10 mouse cellular contexts compared by ENCODE assay signal in the genomic region with DNA sequence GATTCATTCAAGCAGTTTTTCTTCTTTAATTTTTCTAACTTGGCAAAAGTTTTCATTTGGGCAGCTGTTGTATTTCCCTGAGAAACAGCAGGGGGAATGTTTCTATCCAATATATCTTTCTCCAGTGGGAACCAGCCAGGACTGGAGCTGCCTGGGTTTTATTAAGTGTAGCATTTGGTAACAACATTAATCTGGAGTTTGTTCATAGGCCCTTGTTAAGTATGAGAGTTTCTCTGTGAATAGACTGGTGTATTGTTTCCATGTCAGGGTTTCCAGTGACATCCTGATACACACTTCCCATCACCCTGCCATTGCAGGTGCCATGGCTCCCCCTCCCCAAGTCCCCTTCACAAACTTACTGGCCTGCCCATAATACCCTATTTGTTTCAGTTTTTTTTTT.
A peak's percentile ranks its signal among the peaks of the same experiment; 100 is the strongest.
DNase-seq lines count a peak whose midpoint lies in the region; ATAC-seq and TF ChIP-seq lines count a peak whose summit lies in the region.
"Had no signal": no experiment of that assay in that cellular context is flagged by ENCODE, and none has a peak within 500 bp of the region (broad histone marks: within the 10 kb centered on the region; RNA-seq: fewer than 3 reads in every experiment).

No protein-coding gene starts in this region.

- H3K9me3 ChIP-seq in heart, embryonic 11.5 days (replicated peaks; ENCODE audit: control insufficient read depth, low read length): no peaks in the 10 kb centered on the region
- H3K9me3 ChIP-seq in forebrain, embryonic 10.5 days: no peaks in the 10 kb centered on the region
- no peaks in the 10 kb centered on the region for H3K9me3 ChIP-seq in midbrain, embryonic 14.5 days (ENCODE audit: control insufficient read depth, low read length)

- H3K4me2 ChIP-seq in heart, embryonic 11.5 days: no peak overlapping the region
- H3K4me2 ChIP-seq in midbrain, embryonic 14.5 days (ENCODE audit: low read length): peak overlapping the region; percentile 18; the same call in 1 of the 2 replicates

- no peak for DNase-seq in heart, postnatal 36 days
- DNase-seq in forebrain, embryonic 10.5 days (ENCODE audit: extremely low spot score, low spot score): no peak
- DNase-seq in kidney, adult 2 months: peak; percentile 69
- DNase-seq in midbrain, embryonic 14.5 days: no peak
- no peak for DNase-seq in natural killer cell, adult 2 months (ENCODE audit: low spot score in 2 of 2)
- DNase-seq in thymus, postnatal 25 days: no peak
- no peak for DNase-seq in ovary, postnatal 14 days (ENCODE audit: low spot score)
- DNase-seq: gastrocnemius, postnatal 14 days; thymus, postnatal 36 days had no signal

- H3K9ac ChIP-seq in heart, embryonic 11.5 days (ENCODE audit: low read depth, low read length): peak overlapping the region; percentile 30; the same call in 1 of the 2 replicates
- H3K9ac ChIP-seq in midbrain, embryonic 14.5 days (replicated peaks; ENCODE audit: low read length): no peak overlapping the region

- peak overlapping the region; percentile 72 for H3K27ac ChIP-seq in heart, embryonic 11.5 days (ENCODE audit: low read depth, low read length)
- peak overlapping the region; percentile 77; the same call in 1 of the 2 replicates for H3K27ac ChIP-seq in forebrain, embryonic 10.5 days
- H3K27ac ChIP-seq in kidney, adult 2 months (ENCODE audit: insufficient read depth, low read depth, low read length): peak overlapping the region; percentile 74
- peak overlapping the region; percentile 80 for H3K27ac ChIP-seq in midbrain, embryonic 14.5 days (replicated peaks; ENCODE audit: low read depth, low read length)

- no peak for TF ChIP-seq POLR2A in kidney, adult 2 months (IDR thresholded peaks at IDR 0.05; ENCODE audit: low read depth, low read length)

- intact Hi-C loops in heart, postnatal 36 days (cut with DNase I): loop anchor here (2.0 kb wide), 1 partner anchor 16 kb away; no protein-coding TSS in a partner anchor

- no peaks in the 10 kb centered on the region for H3K36me3 ChIP-seq in heart, embryonic 11.5 days (ENCODE audit: control insufficient read depth, insufficient read depth, low read length)
- H3K36me3 ChIP-seq in forebrain, embryonic 10.5 days (replicated peaks): no peaks in the 10 kb centered on the region
- no peaks in the 10 kb centered on the region for H3K36me3 ChIP-seq in kidney, adult 2 months (ENCODE audit: control insufficient read depth, insufficient read depth, low read length)
- H3K36me3 ChIP-seq in midbrain, embryonic 14.5 days (ENCODE audit: control insufficient read depth, insufficient read depth, low read length): no peaks in the 10 kb centered on the region

- no peak for TF ChIP-seq CTCF in kidney, adult 2 months (conservative IDR thresholded peaks at IDR 0.05; ENCODE audit: insufficient read depth, insufficient read length, low read depth, low read length)

- no peak overlapping the region for H3K4me3 ChIP-seq in heart, embryonic 11.5 days (ENCODE audit: low read depth, low read length)
- no peak overlapping the region for H3K4me3 ChIP-seq in forebrain, embryonic 10.5 days
- no peak overlapping the region for H3K4me3 ChIP-seq in kidney, adult 2 months (ENCODE audit: insufficient read depth, low read depth, low read length)
- H3K4me3 ChIP-seq in midbrain, embryonic 14.5 days (replicated peaks; ENCODE audit: low read depth, low read length): no peak overlapping the region

- peaks cover 74% of the 10 kb centered on the region for H3K4me1 ChIP-seq in heart, embryonic 11.5 days (ENCODE audit: control insufficient read depth, insufficient read depth, low read length)
- H3K4me1 ChIP-seq in forebrain, embryonic 10.5 days: peaks cover 84% of the 10 kb centered on the region
- H3K4me1 ChIP-seq in kidney, adult 2 months (ENCODE audit: control insufficient read depth, insufficient read depth, low read length): peaks cover 56% of the 10 kb centered on the region
- H3K4me1 ChIP-seq in midbrain, embryonic 14.5 days (ENCODE audit: control insufficient read depth, insufficient read depth, low read length): peaks cover 68% of the 10 kb centered on the region

- no peak for ATAC-seq in heart, embryonic 11.5 days (replicated peaks; ENCODE audit: insufficient number of reproducible peaks, low FRiP score, low TSS enrichment)
- no peak for ATAC-seq in midbrain, embryonic 14.5 days (ENCODE audit: low FRiP score, low TSS enrichment)

- no peaks in the 10 kb centered on the region for H3K27me3 ChIP-seq in heart, embryonic 11.5 days (ENCODE audit: control insufficient read depth, insufficient read depth, low read length)
- H3K27me3 ChIP-seq in forebrain, embryonic 10.5 days (ENCODE audit: poor library complexity, severe bottlenecking): no peaks in the 10 kb centered on the region
- no peaks in the 10 kb centered on the region for H3K27me3 ChIP-seq in kidney, adult 2 months (replicated peaks; ENCODE audit: control insufficient read depth, insufficient read depth, low read length)
- H3K27me3 ChIP-seq in midbrain, embryonic 14.5 days (ENCODE audit: control insufficient read depth, insufficient read depth, low read length): no peaks in the 10 kb centered on the region
